Mouse (Mus musculus) erythroblast, embryonic 14.5 days (primary cell): Measurements from ENCODE around the gene Utrn.

Source experiments
- GATA1 ChIP-seq: IDR thresholded peaks from 2 replicates; pipeline ENCODE4 v1.6.1; 2012; ENCODE audit warnings: low read length, inconsistent platforms, mixed read lengths
- TAL1 ChIP-seq: IDR thresholded peaks from 3 replicates; pipeline ENCODE4 v1.6.1; 2012; ENCODE audit warnings: low read length, inconsistent platforms, mixed read lengths

DNA sequence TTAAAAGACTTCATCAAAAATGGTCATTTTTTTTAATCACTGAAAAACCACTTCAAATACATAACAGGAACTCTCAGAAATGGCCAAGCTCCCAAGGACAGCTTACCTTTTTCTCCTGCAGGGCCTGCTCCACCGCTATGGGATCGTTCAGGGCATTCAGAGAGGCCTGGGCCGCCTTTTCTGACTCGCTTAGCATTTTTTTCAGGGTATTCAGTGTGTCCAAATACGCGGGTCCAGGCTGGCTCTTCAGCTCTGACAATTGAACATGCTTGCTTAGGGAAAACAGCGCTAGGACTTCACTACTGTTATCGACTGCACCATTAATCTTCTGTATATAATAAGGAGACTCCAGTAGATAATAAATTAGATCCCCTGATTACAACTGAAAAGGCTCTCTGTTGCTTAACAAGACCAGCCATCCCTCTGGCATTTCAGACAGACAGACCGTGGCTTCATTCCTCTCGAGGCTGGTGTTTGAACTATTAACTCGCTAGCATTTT is 157.8 kb downstream of the Utrn start:
- TF ChIP-seq TAL1 (no peak), GATA1 (no peak)
